Mouse (Mus musculus) kidney, adult 2 months (tissue): ENCODE results near the gene Tbccd1.

Experiments
- CTCF ChIP-seq: fragments of 200-500 bp; conservative IDR thresholded peaks from 2 replicates; pipeline ENCODE4 v1.5.1; 2011; ENCODE audit warnings: low read depth, mild to moderate bottlenecking, control low read depth, low read length, moderate library complexity, mixed read lengths; ENCODE audit not compliant: insufficient read depth, insufficient read length
- POLR2A ChIP-seq: fragments of 200-500 bp; IDR thresholded peaks from one replicate; pipeline ENCODE4 v1.6.1; 2011; ENCODE audit warnings: low read depth, low read length, control low read depth

DNA sequence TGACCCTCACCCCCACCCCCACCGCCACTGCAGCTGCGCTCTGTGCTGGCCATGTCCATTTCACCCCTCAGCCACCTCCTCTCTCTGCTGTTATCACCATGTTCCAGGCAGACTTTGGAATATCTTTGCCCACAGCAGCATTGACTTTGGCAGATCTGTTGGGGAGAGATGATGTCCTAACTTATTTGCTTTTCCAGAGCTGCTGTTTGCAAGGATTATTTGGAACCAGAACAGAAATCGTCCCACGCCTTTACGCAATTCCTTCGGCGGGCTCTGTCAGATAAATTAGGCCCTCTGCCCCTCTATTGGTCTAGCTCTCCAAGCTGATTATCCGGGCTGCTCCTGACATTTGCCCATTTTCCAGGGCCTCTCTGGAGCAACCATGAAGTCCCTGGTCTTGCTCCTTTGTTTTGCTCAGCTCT, 34.3 kb upstream of the Tbccd1 start:
- no peak for TF ChIP-seq CTCF
- no peak for TF ChIP-seq POLR2A
